Mouse (Mus musculus) brain, embryonic 14.5 days (tissue): ENCODE measurements at regions not wholly inside any gene's neighbourhood (a gene's known extent, or its start where the extent isn't known, plus 50 kb on each side); places are given as distances from the start of the nearest gene placed in this dataset.
A peak's percentile ranks its signal among the peaks of the same experiment; 100 is the strongest.

Experiments used
- DNase-seq: peaks from one replicate; pipeline ENCODE4 v3.0.0-alpha.2; 2011; ENCODE audit warnings: low read depth
- CTCF ChIP-seq: fragments of 200-500 bp; IDR thresholded peaks from 2 replicates; pipeline ENCODE4 v1.5.1; 2012; ENCODE audit warnings: inconsistent platforms, mild to moderate bottlenecking, moderate library complexity, borderline replicate concordance; ENCODE audit not compliant: insufficient read depth, insufficient read length; ENCODE audit errors: extremely low read depth
- POLR2A ChIP-seq: fragments of 200-500 bp; IDR thresholded peaks from 2 replicates; pipeline ENCODE4 v1.6.1; 2012; ENCODE audit warnings: mild to moderate bottlenecking, inconsistent platforms, borderline replicate concordance; ENCODE audit not compliant: poor library complexity, insufficient read depth, insufficient read length, severe bottlenecking; ENCODE audit errors: extremely low read depth

DNA sequence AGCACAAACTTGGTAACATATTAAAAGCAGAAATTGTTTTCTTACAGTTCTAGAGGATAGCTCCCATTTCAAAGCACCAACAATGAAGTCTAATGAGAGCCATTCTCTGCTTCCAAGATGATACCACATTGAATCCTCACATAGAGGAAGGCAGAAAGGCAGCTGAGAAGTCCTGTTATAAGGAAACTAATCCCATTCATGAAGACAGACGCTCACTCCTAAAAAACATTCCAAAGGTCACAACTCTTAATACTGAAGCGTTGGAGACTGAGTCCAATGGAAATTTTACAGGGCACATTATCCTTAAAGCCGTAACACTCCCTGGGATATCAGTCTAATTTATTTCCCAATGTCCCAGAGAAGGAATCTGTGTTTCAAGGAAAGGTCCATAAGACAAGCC lies 75.4 kb upstream of the Trabd2b start:
- TF ChIP-seq POLR2A (no peak), CTCF (no peak)
- DNase-seq: no peak

GRCm38 (mm10) chr4:114334850-114335249 lies 71.7 kb upstream of the Trabd2b start:
- DNase-seq: no peak
- TF ChIP-seq POLR2A: no peak
- no peak for TF ChIP-seq CTCF

GRCm38 (mm10) chr4:114336029-114336746 lies 70.3 kb upstream of the Trabd2b start:
- TF ChIP-seq POLR2A (no peak), CTCF (no peak)
- peak; percentile 1 for DNase-seq

DNA sequence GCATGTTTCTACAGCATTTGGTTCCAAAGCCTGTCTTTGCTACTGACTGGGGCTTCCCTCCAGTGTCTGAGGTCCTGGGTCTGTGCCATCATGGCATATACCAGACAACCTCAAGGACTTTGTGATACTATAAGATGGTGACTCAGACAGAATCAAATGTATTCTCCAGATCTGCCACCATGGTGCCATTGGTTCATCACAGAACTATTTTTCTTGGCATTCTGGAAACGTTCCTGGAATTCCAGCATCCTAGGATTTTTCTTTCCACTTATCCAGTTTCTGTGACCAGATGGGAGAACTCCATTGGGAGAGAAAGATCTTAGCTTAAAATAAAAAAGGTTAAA lies 69.8 kb upstream of the Trabd2b start:
- TF ChIP-seq POLR2A (no peak), CTCF (no peak)
- no peak for DNase-seq

GRCm38 (mm10) chr4:114339793-114340192 lies 66.7 kb upstream of the Trabd2b start:
- TF ChIP-seq CTCF (no peak), POLR2A (no peak)
- no peak for DNase-seq

DNA sequence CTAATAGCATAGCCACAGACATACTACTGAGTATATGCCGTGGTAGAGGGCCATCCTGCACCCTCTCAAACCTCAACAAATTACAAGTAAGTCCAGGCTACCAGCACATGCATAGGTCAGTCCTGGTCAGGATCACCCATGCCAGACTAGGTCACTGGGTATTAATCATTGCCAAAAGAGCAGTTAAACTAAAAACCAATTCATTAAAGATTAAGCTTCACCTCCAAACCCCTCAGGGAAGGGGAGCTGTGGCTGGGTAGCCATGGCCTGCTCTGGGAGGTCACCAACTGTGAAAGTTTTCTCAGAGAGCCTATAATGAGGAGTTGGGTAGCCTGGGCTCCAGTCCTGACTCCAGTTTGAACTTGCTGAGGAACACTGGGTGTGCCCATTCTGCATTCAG lies 61.4 kb upstream of the Trabd2b start:
- TF ChIP-seq POLR2A: no peak
- no peak for TF ChIP-seq CTCF

GRCm38 (mm10) chr4:114346068-114346747 lies 60.3 kb upstream of the Trabd2b start:
- no peak for TF ChIP-seq POLR2A
- TF ChIP-seq CTCF: peak; percentile 64; the same call in 1 of the 2 replicates
- DNase-seq: peak; percentile 73

More for the DNA sequence above, 61.4 kb upstream of the Trabd2b start:
- DNase-seq: no peak

DNA sequence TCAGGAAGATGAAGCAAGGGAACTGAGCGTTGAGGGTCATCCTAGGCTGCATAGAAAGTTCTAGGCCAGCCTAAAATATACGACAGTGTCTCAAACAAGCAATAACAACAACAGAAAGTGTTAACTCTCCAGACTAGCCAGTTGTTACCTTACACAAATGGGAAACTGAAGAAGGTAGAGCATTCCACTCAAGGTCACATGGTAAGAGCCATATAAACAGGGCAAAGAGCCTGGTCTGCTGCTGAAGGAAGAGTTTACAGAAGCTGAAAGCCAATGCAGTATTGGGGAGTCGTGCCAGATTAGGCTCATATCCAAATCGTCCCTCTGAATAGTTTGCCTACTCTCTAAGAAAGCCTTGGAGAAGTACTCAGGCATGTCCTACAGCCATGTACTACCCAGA lies 59.6 kb upstream of the Trabd2b start:
- TF ChIP-seq CTCF (no peak), POLR2A (no peak)

GRCm38 (mm10) chr4:114349601-114350000 lies 56.9 kb upstream of the Trabd2b start:
- DNase-seq: peak; percentile 17
- TF ChIP-seq CTCF (no peak), POLR2A (no peak)

More for the DNA sequence above, 59.6 kb upstream of the Trabd2b start:
- DNase-seq: no peak

GRCm38 (mm10) chr4:114351282-114351681 lies 55.2 kb upstream of the Trabd2b start:
- no peak for DNase-seq
- TF ChIP-seq CTCF (no peak), POLR2A (no peak)

DNA sequence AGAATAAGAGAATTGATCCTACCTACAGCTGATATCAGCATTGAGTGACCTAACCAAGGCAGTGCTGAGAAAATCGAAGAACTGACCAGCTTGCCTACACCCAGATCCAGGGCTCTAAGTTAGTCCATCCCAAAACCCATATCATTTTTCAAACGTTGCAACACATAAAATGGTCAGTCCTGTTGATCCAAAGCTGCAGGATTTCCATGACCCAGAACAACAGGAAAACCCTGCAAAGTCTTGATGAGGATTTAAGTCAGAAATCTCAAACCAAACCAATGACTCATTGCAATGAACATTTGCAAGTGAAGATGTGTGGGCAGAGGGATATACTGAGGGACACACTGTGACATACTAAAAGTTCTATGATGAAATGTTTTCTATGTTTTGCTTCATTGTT lies 53.5 kb upstream of the Trabd2b start:
- DNase-seq: no peak
- no peak for TF ChIP-seq CTCF
- TF ChIP-seq POLR2A: no peak
